Mouse (Mus musculus): ENCODE results near the gene Akr1c19. TPM values are rescaled to one million over a fixed set of nuclear protein-coding genes. Genes with fewer than 3 reads are reported as not detected.
A peak's percentile ranks its signal among the peaks of the same experiment; 100 is the strongest.
"Not testable (repeated sequence)": the region's sequence is repeated elsewhere in the genome, so short reads cannot be mapped to it uniquely, and the experiment has no call there.

Gene Akr1c19
- polyA plus RNA-seq, 1 experiment from 2014 or later = 9.5 TPM

- H3K4me2 ChIP-seq (ENCODE audit: low read depth, low read length) = no peak overlapping the region
- no peaks in the 10 kb centered on the region for H3K27me3 ChIP-seq (ENCODE audit: control insufficient read depth, insufficient read depth, low read length)
- H3K4me3 ChIP-seq (ENCODE audit: low read depth, low read length) = no peak overlapping the region
- no peaks in the 10 kb centered on the region for H3K4me1 ChIP-seq (ENCODE audit: control insufficient read depth, insufficient read depth, low read length)
- ATAC-seq (ENCODE audit: low read depth) = no peak
- no peaks in the 10 kb centered on the region for H3K9me3 ChIP-seq (ENCODE audit: control insufficient read depth, low read length)
- WGBS = 76% methylated on average over 20 of the region's 20 CpGs
- no peak overlapping the region for H3K9ac ChIP-seq (replicated peaks; ENCODE audit: low read depth, low read length)
- no peak overlapping the region for H3K27ac ChIP-seq (ENCODE audit: low read depth, low read length)
- no peaks in the 10 kb centered on the region for H3K36me3 ChIP-seq (ENCODE audit: control insufficient read depth, insufficient read depth, low read length)
These were observed 16.8 kb upstream of the Akr1c19 start for GRCm38 (mm10) chr13:4211560-4212299.

DNA sequence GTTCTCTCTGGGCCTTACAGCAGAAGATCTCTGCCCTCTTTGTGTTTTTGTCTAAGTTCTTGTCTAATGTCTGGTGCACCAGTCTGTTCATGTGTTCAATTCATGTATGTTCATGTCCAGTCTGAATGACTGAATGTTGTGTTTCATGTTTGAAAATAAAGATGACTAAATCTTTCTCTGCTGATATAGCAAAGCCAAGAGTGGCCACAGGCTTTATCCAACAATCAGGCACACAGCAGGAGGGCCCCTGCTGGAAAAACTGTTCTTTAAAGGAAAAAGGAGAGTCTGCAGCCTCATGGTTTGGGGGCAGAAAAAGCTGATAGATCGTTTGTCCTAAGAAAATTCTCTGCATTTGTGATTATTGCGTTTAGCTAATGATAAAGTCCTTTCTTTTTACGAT, 16.2 kb upstream of the Akr1c19 start:
- Histone ChIP-seq H3K36me3 (ENCODE audit: control insufficient read depth, insufficient read depth, low read length) (no peaks in the 10 kb centered on the region), H3K4me3 (ENCODE audit: low read depth, low read length) (no peak overlapping the region), H3K27ac (ENCODE audit: low read depth, low read length) (no peak overlapping the region), H3K4me2 (ENCODE audit: low read depth, low read length) (no peak overlapping the region), H3K4me1 (ENCODE audit: control insufficient read depth, insufficient read depth, low read length) (no peaks in the 10 kb centered on the region), H3K27me3 (ENCODE audit: control insufficient read depth, insufficient read depth, low read length) (no peaks in the 10 kb centered on the region), H3K9ac (replicated peaks; ENCODE audit: low read depth, low read length) (no peak overlapping the region), H3K9me3 (ENCODE audit: control insufficient read depth, low read length) (no peaks in the 10 kb centered on the region)
- 67% methylated on average over 3 of the region's 3 CpGs for WGBS
- ATAC-seq (ENCODE audit: low read depth) = no peak

GRCm38 (mm10) chr13:4215496-4215895, 13.0 kb upstream of the Akr1c19 start:
- WGBS = 90% methylated on average over 1 of the region's 1 CpGs
- not testable (repeated sequence) for H3K27me3 ChIP-seq (ENCODE audit: control insufficient read depth, insufficient read depth, low read length); H3K4me3 ChIP-seq (ENCODE audit: low read depth, low read length); H3K9ac ChIP-seq (replicated peaks; ENCODE audit: low read depth, low read length); H3K9me3 ChIP-seq (ENCODE audit: control insufficient read depth, low read length); H3K4me2 ChIP-seq (ENCODE audit: low read depth, low read length); H3K36me3 ChIP-seq (ENCODE audit: control insufficient read depth, insufficient read depth, low read length); H3K27ac ChIP-seq (ENCODE audit: low read depth, low read length); ATAC-seq (ENCODE audit: low read depth); H3K4me1 ChIP-seq (ENCODE audit: control insufficient read depth, insufficient read depth, low read length)

DNA sequence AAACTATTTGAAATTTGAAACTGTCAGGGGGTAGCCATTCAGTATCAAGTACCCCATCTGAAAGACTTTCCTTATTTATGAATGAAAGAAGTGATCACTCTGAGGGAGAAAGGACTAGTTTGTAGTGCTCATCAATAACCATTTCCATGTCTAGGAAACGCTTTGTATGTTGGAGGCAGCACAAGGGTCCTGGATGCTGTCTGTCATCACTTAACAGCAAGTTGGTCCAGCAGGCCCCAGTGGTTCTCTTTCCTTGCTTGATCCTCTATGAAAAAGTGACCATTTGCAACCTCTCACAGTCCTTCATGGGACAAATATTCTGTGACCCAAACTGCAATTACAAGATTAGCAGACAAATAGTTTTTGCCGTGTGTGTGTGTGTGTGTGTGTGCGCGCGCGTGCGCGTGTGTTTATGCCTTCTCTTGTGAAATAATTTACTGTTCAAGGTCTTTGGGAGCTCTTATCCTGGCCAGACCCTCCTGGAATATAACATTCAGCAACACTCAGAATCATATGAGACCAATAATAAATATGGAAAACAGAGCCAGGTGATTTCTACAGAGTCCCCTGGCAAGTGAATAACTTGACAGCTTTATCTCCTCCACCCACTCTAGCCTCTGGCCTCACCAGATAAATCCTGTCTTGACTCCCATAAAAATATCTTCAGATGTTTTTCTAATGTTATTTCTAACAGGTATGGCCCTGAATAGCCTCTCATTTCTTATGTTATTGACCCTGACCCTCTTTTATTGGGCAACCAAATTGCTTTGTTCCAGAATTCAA, 2.5 kb downstream of the Akr1c19 start:
- Histone ChIP-seq H3K9me3 (ENCODE audit: control insufficient read depth, low read length) (no peaks in the 10 kb centered on the region), H3K27ac (ENCODE audit: low read depth, low read length) (no peak overlapping the region), H3K9ac (replicated peaks; ENCODE audit: low read depth, low read length) (no peak overlapping the region), H3K4me1 (ENCODE audit: control insufficient read depth, insufficient read depth, low read length) (no peaks in the 10 kb centered on the region), H3K27me3 (ENCODE audit: control insufficient read depth, insufficient read depth, low read length) (no peaks in the 10 kb centered on the region), H3K36me3 (ENCODE audit: control insufficient read depth, insufficient read depth, low read length) (no peaks in the 10 kb centered on the region), H3K4me2 (ENCODE audit: low read depth, low read length) (no peak overlapping the region), H3K4me3 (ENCODE audit: low read depth, low read length) (no peak overlapping the region)
- no peak for ATAC-seq (ENCODE audit: low read depth)
- WGBS = 95% methylated on average over 8 of the region's 8 CpGs

GRCm38 (mm10) chr13:4233135-4233534, 4.6 kb downstream of the Akr1c19 start:
- Histone ChIP-seq H3K9ac (replicated peaks; ENCODE audit: low read depth, low read length) (no peak overlapping the region), H3K27ac (ENCODE audit: low read depth, low read length) (no peak overlapping the region), H3K4me1 (ENCODE audit: control insufficient read depth, insufficient read depth, low read length) (no peaks in the 10 kb centered on the region), H3K36me3 (ENCODE audit: control insufficient read depth, insufficient read depth, low read length) (no peaks in the 10 kb centered on the region), H3K4me3 (ENCODE audit: low read depth, low read length) (no peak overlapping the region), H3K4me2 (ENCODE audit: low read depth, low read length) (no peak overlapping the region), H3K9me3 (ENCODE audit: control insufficient read depth, low read length) (no peaks in the 10 kb centered on the region), H3K27me3 (ENCODE audit: control insufficient read depth, insufficient read depth, low read length) (no peaks in the 10 kb centered on the region)
- no peak for ATAC-seq (ENCODE audit: low read depth)
- WGBS = 76% methylated on average over 1 of the region's 1 CpGs

GRCm38 (mm10) chr13:4233536-4234172, 5.2 kb downstream of the Akr1c19 start:
- 70% methylated on average over 3 of the region's 3 CpGs for WGBS
- no peak for ATAC-seq (ENCODE audit: low read depth)
- no peak overlapping the region for H3K4me2 ChIP-seq (ENCODE audit: low read depth, low read length)

GRCm38 (mm10) chr13:4244861-4245559, 16.5 kb downstream of the Akr1c19 start:
- WGBS = 2% methylated on average over 13 of the region's 13 CpGs

More at GRCm38 (mm10) chr13:4233536-4234172, 5.2 kb downstream of the Akr1c19 start:
- Histone ChIP-seq H3K4me1 (ENCODE audit: control insufficient read depth, insufficient read depth, low read length) (no peaks in the 10 kb centered on the region), H3K9me3 (ENCODE audit: control insufficient read depth, low read length) (no peaks in the 10 kb centered on the region), H3K27me3 (ENCODE audit: control insufficient read depth, insufficient read depth, low read length) (no peaks in the 10 kb centered on the region), H3K36me3 (ENCODE audit: control insufficient read depth, insufficient read depth, low read length) (no peaks in the 10 kb centered on the region), H3K4me3 (ENCODE audit: low read depth, low read length) (no peak overlapping the region), H3K9ac (replicated peaks; ENCODE audit: low read depth, low read length) (no peak overlapping the region), H3K27ac (ENCODE audit: low read depth, low read length) (no peak overlapping the region)

DNA sequence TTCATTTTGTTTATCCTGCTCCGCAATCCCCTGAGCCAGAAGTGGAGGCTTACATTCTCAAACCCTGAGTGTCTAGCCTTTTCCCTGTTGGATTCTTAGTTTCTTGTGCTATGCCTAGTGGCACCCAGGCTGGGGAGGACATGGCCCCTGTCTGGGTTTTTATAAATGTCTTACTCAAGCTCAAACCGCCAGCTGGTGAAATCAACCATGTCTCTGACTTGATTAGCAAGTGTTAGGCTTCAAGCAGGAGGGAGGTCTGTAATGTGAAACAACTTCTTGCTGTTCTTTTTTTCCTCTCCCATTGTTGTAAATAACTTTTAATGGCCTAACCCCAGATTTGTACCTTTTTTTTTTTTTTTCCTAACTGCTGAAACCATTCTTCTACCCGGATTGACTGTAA, 20.8 kb downstream of the Akr1c19 start:
- Histone ChIP-seq H3K4me3 (ENCODE audit: low read depth, low read length) (no peak overlapping the region), H3K27ac (ENCODE audit: low read depth, low read length) (no peak overlapping the region), H3K9me3 (ENCODE audit: control insufficient read depth, low read length) (no peaks in the 10 kb centered on the region), H3K4me1 (ENCODE audit: control insufficient read depth, insufficient read depth, low read length) (no peaks in the 10 kb centered on the region), H3K9ac (replicated peaks; ENCODE audit: low read depth, low read length) (no peak overlapping the region), H3K27me3 (ENCODE audit: control insufficient read depth, insufficient read depth, low read length) (no peaks in the 10 kb centered on the region), H3K4me2 (ENCODE audit: low read depth, low read length) (no peak overlapping the region), H3K36me3 (ENCODE audit: control insufficient read depth, insufficient read depth, low read length) (no peaks in the 10 kb centered on the region)
- no peak for ATAC-seq (ENCODE audit: low read depth)
- WGBS = 64% methylated on average over 3 of the region's 3 CpGs

More at GRCm38 (mm10) chr13:4244861-4245559, 16.5 kb downstream of the Akr1c19 start:
- Histone ChIP-seq H3K9ac (replicated peaks; ENCODE audit: low read depth, low read length) (peak overlapping the region; percentile 58), H3K27ac (ENCODE audit: low read depth, low read length) (no peak overlapping the region), H3K9me3 (ENCODE audit: control insufficient read depth, low read length) (no peaks in the 10 kb centered on the region), H3K36me3 (ENCODE audit: control insufficient read depth, insufficient read depth, low read length) (no peaks in the 10 kb centered on the region), H3K4me3 (ENCODE audit: low read depth, low read length) (peak overlapping the region; percentile 32), H3K4me1 (ENCODE audit: control insufficient read depth, insufficient read depth, low read length) (no peaks in the 10 kb centered on the region), H3K4me2 (ENCODE audit: low read depth, low read length) (peak overlapping the region; percentile 58), H3K27me3 (ENCODE audit: control insufficient read depth, insufficient read depth, low read length) (no peaks in the 10 kb centered on the region)
- peak; percentile 98 for ATAC-seq (ENCODE audit: low read depth)
